Mouse (Mus musculus): ENCODE data around the gene Iqsec1.

The Iqsec1 gene

DNA sequence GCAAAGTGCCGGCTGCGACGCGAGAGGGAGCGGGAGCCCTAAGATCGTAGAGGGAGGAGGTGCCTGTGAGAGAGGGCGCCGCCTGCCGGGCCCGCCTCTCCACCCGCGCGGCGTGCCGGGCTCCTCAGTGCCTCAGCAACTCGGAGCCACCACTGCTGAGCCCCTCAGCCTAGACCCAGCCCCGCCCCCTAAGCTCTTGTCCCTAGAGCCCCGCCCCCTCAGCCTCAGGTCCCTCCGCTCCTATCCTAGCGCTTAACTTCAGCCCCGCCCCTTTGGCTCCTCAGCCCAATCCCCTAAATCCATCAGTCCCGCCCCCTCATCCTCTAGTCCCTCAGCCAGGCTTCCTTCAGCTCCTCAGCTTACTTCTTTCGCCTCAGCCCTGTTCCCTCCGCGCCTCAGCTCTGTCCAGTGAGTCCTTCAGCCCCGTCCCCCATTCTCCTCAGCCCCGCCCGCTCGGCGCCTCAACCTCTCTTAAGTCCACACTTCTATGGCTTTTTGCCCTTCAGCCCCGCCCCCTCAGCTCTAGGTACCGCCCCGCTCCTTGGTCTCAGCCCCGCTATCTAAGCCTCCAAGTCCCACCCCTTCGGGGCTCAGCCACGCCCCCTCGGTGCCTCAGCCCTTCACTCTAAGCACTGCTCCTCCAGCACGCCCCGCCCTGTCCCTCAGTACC, at the start of gene Iqsec1:
Iqsec1 (minus strand) TSS at position 38 of the 670 bp plus-strand sequence.
- peak; percentile 89 for DNase-seq (ENCODE audit: low spot score)

DNA sequence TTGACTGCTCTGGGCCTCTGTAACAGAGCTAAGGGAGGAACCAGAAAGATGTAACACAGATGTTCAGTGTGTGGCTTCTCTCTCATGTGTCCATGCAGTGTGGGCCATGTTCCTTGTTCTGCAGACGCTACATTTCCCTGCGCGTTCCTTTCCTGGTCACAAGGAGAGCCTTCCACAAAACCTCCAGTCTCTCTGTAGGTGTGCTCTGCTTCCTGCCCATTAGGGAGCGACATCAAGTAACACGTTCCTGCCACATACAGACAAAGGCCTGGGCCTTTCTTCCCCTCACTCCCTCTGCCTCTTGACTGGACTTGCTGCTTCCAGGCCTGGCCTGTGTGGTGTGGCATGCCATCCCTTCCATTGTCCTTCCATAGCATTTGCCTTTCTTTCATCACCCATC, 39.8 kb upstream of the Iqsec1 start:
- no peak for DNase-seq (ENCODE audit: low spot score)

DNA sequence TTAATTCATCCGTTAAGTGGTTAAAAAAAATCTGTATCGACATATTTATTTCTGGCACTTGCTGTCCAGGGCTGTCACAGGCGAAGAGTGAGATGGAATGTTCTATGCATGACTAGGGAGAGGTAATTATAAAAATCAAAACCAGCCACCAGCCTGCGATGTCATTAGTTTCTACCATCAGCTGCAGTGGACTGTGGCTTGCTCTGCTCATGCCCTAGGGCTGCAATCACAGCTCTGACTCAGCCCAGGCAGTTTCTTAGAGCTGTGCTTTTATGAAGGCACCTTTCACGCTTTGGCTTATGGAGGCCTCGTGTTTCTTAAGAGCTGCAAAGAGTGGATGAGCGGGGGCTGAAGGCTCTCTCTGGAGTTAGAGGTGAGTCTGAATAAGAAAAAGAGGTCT, 32.3 kb upstream of the Iqsec1 start:
- no peak for DNase-seq (ENCODE audit: low spot score)

DNA sequence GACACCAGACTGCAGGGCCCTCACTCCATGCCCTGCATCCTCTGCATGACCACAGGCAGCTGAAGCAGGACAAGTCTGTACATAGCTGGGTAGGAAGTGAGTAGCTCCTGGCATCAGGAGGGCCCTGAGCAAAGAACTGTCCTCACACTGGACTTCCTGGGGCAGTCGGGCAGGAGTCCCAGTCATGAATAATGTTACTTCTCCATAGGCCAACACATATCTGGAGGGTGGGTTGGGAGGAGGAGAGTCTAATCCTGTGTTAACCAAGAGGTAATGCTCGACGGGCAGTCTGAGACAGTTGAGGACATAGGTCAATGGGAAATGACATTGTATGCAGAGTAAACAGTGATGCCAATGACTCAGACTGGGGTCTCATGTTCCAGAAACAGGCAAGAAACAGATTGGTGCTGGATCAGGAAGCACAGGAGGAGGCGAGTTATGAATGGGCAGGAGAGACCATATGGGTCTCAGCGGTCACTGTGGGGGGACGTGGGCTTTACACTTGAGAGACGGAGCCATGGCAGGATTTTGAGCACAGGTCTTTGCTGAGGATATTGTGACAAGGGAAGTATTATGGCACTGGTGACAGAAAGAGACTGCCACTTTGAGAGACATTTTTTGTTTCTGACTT, 28.2 kb upstream of the Iqsec1 start:
- no peak for DNase-seq (ENCODE audit: low spot score)

DNA sequence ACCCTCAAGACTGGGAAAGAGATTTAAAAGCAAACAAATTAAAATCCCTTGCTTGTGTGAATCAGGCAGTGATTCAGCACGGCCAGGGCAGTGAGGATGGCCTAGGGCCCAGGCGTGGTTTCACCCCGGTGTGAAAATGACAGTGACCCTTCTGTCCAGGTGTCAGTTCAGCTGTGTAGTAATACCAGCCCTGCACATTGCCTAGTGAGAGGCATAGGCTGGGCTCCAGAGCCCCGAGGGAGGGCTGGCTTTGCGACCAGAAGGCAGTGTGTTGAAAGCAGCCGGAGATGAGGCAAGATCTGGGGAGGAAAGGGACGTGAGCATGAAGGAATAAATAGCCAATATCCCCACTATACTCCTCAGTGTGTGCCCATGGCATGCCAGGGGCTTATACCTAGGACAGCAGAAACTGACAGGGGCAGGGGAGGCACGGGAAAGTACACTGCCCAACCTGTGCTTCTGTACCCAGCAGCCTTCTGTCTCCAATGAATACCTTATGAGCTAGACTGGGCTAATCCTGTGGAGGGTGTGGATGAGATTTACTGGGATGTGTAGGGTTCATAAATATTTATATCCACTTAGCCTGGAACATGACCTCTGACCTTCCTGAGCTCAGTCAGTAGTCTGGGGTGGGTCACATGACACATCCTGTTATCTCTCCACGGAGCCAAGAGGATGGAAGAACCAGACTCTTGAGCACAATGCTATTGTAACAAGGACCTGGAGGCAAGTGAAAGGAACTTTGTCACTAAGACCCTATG, 25.9 kb upstream of the Iqsec1 start:
- DNase-seq (ENCODE audit: low spot score): no peak

DNA sequence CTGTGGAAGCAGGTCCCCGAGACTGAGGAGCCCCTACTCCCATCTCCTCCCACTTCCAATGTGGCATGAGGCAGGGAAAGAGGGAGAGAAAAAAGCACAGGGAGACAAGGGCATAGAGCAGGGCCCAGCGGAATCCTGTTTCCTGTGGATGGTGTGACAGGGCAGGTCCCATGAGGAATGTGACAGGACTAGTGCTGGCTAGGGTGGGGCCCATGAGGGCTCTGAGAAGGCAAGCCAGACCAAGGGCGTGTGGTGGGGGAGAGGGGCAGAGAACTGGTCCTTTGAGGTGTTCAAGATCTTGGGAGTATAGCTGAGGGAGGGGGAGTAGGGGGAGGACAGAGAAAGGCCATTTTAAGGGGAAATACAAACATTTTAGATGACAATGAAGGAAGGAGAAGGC, 24.0 kb upstream of the Iqsec1 start:
- DNase-seq (ENCODE audit: low spot score): no peak

DNA sequence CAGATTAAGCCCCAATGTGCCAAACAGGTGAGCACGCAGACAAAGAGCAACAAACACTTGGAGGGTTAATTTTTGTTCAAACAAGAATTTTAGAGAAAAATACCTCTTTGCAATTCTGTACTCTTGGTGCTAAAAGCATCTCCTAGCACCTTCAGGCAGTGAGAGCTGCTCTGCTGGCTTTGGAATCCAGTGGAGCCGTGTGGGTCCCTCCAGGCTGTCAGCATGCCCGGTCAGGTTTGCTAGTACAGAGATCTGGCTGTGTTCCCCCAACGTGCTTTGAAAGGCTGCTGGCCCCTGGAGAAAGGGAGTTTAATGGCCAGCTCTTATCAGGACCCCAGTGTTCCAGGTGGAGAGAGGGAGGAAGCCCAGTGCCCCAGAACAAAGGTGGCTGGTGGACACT, 23.1 kb upstream of the Iqsec1 start:
- no peak for DNase-seq (ENCODE audit: low spot score)

DNA sequence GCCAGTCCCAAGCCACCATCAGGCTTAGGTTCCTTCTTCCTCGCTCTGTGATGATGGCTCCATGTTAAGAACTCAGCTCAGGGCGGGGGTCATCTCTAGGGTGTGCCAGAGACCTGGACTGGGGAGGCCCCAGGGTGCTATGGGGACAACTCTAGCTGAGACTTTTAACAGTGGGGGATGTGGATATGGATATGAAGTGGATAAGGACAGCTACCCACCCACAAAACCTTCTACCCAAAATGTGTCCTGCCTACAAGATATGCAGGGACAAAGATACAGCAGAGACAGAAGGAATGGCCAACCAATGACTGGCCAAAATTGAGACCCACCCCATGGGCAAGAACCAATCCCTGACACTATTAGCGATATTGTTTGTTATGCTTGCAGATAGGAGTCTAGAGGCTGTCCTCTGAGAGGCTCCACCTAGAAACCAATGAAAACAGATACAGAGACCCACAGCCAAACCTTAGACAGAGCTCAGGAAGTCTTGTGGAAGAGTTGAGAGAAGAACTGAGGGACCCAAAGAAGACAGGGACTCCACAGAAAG, 19.9 kb upstream of the Iqsec1 start:
- no peak for DNase-seq (ENCODE audit: low spot score)

DNA sequence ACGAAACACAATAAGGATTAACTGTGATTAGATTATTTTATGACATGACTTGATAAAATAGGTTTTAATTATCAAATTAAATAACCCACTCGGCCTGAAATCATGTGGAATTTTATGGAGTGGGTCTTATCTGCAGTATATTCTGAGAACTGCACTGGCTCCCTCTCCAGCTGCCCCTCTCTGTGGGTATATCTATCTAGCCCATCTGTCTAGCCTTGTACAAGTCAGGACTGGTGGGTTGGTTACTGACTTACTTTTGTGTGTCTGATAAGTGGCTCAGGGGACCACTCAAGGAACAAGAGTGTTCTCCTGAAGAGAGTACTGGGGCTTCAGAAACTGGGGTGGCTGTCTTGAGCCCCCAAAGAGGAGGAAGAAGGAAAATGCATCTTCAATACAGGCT, 18.7 kb upstream of the Iqsec1 start:
- no peak for DNase-seq (ENCODE audit: low spot score)

DNA sequence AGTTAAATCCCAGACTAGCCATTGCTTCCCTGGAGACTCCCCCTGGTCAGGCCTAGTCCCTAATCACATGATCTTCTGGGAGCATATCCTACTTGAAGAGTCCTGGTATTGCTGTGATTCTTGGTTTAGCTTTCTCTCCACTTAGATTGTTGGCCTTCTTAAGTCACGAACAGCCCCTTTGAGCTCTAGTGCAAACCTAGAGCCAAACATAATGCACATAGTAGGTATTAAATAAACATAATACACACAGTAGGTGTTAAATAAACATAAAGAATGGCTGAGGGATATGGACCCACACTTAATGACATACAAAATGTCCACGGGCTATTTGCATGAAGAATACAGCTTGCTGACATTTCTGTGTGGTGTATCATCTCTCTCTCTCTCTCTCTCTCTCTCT, 15.7 kb upstream of the Iqsec1 start:
- no peak for DNase-seq (ENCODE audit: low spot score)

DNA sequence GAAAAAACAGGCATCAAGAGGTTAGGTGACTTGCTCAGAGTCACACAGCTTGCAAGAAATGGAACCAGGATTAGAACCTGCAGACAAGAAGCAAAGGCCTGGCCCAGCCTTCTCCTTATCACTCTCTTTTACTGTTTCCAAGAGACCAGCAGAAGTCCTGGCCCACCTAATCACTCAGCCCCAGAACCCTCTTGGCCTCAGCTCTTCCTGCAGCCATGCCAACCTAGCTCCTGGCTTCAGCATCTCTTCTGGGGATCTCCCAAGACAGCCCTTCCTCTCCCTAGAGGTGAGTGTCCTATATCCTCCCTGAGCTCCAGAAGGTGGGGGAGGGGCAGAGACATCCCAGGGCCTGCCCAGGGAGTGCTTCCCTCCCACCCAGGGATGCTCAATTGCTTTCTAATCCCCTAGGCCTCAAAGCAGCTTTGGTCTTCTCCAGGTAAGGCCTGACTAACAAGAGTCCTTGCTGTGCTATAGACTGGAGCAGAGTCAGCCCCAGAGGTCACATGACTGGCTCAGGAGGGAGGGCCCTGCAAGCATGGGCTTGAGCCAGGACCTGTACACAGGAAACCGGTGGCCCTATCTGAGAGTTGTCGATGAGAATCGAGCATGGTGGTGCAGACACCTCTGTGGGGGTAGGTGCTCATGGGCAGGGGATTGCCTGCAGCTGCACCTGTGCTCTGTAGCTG, 15.0 kb upstream of the Iqsec1 start:
- DNase-seq (ENCODE audit: low spot score): peak; percentile 22

DNA sequence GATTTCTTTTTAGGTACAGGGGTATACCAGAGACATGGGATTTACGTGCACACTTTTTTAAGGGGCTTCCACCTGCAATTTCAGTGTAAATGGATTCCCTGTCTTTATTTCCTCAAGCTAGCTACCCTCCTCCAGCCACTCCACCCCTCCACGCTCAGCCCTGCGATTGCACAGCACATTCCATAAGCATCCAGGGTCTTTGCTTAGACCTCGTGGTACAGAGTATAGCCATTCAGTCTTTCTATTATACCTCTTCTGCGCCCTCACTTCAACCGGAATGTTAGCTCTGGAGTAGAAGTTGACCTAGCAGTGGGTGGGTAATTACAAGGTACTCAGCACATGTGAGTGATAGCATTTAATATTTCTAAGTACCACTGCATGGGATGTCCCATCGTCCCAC, 13.1 kb upstream of the Iqsec1 start:
- DNase-seq (ENCODE audit: low spot score): no peak

DNA sequence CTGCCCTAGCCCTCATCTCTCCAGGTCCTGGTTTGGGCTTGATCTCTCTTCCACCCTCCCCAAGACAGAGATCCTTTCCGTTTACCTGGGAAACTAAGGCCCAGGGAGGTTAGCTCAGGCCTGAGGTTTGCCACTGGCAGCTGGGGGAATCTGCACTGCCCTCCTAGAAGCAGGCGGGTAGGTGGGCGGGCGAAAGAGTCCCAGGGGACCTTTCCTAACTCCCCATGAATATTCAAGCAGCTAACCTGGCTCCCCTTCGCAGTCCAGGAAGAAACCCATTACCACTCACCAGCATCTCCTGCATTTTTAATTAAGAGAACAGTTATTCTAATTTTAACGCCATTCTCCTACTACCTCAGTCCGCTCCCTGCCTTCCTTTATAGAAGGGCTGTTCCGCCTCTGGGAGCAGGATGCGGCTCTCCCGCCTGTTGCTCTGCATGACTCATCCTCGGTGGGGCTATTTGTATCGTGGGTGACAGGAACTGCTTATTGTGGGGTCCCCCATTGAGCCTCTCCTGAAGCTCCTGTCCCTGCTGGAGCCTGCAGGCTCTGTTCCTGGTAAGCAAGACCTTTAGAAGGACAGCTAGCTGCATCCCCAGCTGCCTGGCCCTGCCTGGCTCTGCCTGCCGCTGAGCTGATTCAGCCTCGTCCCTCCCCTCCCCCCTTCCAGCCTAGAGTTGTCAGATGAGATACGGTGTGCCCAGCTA, 12.5 kb upstream of the Iqsec1 start:
- DNase-seq (ENCODE audit: low spot score): peak; percentile 61

DNA sequence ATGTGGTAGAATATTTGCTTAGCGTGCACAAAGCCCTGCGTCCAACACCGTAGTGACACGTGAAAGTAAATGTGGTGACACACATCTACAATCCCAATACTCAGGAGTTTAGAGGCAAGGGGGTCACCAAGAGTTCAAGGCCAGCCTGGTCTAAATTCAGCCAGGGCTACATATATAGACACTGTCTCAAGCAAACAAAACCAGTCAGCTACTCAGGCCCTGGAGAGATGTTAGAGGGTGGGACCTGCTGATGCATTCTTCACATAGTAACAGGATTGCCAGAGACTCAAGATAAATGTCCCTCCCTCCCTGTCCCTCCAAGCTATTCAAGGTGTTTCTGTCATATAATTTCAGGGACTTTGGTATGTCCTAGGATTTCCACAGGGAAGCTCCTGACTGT, 10.7 kb upstream of the Iqsec1 start:
- no peak for DNase-seq (ENCODE audit: low spot score)

DNA sequence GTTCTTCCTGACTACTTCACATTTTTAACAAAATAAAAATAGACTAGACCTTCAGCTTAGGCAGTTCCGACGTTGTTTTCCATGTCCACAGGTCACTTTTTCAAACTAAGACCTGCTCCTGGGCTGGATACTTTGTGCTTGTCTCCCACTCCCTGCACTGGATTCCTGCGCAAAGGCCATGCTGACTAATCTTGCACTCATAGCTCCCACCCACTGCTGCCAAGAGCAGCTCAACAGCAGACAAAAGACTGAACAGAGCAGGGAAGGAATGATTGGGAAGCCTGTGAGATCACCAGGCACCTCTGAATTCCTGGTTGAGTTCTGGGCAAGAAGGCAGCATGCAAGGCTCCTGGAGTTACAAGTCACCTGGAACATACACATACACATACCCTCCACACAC, 8.5 kb upstream of the Iqsec1 start:
- DNase-seq (ENCODE audit: low spot score): no peak

DNA sequence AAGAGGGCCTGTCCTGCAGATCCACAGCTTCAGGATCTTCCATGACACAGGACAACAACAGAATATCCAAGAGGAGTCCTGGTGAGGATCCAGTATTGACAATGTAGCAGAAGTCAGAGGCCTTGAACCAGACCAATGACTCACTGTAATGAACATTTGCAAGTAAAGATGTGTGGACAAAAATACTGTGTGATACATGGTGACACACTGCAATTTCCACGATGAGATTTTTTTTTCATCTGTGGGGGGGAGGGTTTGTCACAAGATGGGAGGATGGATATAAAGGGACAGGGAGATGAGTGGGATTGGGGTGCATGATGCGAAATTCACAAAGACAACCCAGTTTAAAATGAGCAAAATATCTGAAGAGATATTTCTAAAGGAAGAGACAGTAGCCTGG, 7.7 kb upstream of the Iqsec1 start:
- DNase-seq (ENCODE audit: low spot score): no peak

DNA sequence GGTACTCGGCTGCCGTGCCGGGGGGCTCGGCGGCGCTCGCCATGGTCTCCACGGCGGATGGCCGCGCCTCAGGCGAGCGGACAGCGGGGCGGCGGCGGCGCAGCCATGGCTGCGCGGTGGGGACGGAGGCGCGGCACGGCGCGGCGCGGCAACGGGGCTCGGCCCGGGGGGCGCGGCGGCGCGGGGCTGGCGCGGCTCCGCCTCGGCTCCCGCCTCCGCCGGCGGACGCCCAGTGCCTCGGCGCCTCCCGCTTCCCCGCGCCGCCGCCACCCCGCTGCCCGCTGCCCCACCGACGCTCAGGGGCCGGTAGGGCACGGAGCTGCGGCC, 223 bp downstream of the Iqsec1 start:
- peak; percentile 52 for DNase-seq (ENCODE audit: low spot score)

DNA sequence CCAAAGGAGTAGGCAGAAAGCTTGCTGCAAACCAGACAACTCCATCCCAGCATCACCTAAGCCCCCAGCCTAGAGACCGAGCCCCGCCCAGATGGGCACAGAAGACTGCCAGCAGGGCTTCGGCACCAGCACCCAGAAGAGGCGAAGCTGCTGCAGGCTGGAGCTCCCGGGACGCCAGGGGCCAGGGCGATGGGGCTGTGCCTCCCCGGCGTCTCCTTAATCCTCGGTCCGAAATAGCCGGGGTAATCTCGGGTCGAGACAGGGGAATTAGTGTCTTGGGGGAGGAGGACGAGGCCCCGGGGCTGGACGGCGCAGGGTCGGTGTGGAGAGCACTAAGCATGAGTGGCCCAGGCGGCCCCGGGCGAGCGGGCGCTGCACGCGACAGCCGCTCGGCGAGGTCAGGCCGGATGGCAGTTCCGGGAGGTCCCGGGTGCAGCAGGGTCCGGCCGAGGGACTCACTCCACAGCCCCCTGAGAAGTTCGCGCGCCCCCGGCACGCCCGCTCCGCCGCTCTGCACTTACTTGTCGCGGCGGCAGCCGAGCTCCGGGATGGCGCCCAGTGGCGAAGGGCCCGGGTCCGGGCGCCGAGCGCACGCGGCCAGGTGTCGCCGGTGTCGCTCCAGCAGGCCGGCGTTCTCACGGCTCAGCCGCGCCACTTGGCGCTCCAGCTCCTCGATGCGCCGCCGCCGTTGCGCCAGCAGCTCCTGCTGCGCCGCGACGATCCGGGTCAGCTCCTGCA, 755 bp downstream of the Iqsec1 start:
- DNase-seq (ENCODE audit: low spot score): peak; percentile 44

DNA sequence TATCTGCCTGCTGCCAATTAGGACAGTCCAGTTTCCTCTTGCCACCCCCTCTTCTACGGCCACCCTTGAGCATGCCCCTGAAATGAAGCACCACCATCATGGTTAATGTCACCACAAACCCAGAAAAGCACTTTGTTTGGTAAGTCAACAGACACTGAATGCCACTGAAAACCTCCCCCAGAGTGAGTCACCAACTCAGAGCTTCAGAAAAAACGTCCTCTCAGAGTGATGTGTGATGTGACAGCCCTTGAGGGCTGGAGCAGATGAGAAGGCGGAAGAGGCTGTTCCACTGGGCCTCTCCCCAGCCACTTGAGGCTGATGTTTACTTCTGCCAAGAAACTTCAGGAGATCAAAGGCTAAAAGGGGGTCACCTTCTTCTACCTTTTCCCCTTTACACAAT, 4.4 kb downstream of the Iqsec1 start:
- DNase-seq (ENCODE audit: low spot score): no peak

DNA sequence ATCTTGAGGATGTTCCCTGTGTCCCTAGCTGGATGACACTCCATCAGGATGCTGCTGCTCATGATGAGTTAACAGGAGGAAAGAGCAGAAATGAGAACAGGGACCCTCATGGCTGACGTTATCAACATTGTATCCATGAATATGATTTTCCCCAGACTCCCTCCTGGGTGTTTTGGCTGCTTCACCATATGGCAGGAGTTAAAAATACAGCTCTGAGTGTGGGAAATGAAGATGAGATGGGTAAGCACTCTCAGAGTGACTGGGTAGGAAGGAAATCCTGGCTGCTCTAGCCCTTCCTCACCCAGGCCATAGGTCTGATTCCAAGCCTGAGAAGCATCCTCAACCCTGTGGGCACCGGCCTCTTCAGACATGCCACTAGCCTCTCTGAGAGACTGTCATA, 14.2 kb downstream of the Iqsec1 start:
- DNase-seq (ENCODE audit: low spot score): no peak

DNA sequence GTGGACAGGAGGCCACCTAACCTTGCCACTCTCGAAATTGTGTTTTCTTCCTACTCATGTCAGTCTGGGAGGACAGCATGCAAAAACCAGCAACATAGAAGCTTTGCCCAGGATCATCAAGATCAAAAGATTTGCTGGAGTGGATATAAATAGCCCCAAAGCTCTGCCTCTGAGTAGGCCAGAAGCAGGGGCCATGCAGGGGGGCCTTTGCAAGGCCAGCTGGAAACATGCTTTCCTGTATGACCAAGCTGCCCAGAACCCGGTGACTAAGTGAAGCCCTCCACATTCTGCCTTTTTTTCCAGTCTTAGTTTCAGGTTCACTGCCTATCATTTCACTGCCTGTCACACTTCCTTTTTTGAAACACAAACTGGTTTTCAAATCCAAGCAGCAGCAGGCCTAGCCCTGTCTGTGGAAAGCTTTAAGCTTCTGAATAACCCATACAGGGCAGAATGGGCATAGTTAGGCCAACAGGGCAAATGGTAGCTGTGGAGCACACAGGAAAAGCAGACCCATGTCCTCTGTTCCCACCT, 19.1 kb downstream of the Iqsec1 start:
- DNase-seq (ENCODE audit: low spot score): peak; percentile 34

Data from MN1 (cell line).